Mouse (Mus musculus) right cerebral cortex, postnatal 4 days (tissue): ENCODE results near the gene Rtp4.

Experiments
- DNase-seq: peaks from one replicate; pipeline ENCODE4 v3.0.0-alpha.2; 2022

The Rtp4 gene

DNA sequence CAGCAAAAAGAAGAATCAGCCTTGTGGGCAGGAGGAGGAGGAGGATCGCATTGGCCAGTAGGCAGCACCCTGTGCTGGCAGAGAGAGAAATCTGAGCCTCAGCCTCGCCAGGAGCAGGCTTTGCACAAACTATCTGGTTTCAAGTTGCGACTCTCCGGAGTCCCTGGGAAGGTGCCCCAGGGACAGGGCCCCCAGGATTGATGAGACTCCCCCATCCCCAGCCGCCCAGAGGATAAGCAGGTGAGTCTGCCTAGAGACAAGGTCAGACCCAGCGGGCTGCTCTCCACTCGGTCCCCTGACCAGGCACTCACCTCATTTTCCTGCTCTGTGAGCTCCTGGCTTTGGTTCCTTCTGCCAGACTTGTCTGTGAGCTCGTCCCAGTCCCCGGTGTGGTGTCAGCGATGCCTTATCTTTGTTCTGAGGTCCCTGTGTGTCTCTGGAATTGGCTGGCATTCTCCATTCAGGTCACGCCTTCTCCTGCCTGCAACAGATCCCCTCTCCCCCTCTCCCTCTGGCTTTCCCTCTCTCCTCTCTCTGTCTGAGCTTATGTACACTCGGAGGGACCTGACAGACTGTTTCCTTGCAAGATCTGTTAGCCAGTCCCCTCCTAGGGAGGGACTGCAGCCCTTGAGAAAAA is at the start of gene Rtp4, which contains the start of gene Masp1:
Gene Rtp4, plus strand, starts transcription at position 57 of the 637 bp plus-strand sequence.
Gene Masp1, minus strand, starts transcription at position 581 of the 637 bp plus-strand sequence.
- DNase-seq = peak; percentile 30

GRCm38 (mm10) chr16:23471551-23471950 is 48.5 kb upstream of the Rtp4 start:
- DNase-seq = no peak

- no peak for DNase-seq
These were observed 48.0 kb upstream of the Rtp4 start for GRCm38 (mm10) chr16:23472046-23472445.

GRCm38 (mm10) chr16:23475651-23476050 is 44.4 kb upstream of the Rtp4 start:
- no peak for DNase-seq

- no peak for DNase-seq
These were observed 43.5 kb upstream of the Rtp4 start for GRCm38 (mm10) chr16:23476598-23476997.

- no peak for DNase-seq
These were observed 40.1 kb upstream of the Rtp4 start for GRCm38 (mm10) chr16:23479872-23480603.

DNA sequence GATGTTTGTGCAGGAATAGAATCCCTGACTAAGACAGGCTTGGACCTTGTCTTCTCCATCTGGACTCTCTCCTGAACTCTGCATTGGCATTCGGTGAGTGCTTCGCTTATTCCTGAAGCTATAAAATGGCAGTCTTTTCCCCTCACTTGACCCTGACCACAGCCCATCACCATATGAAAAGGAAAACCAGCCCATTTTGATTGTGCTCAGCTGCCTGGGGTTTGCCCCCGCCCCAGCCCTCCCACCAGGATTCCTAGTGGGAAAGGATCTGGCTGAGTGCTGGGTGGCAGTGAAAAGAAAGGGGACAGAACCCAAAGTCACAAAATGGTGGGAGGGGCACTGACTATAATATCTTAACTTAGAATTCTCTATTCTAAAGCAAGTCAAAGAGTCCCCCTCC is 37.9 kb upstream of the Rtp4 start:
- DNase-seq = no peak

- DNase-seq = no peak
These were observed 37.2 kb upstream of the Rtp4 start for GRCm38 (mm10) chr16:23482846-23483245.

DNA sequence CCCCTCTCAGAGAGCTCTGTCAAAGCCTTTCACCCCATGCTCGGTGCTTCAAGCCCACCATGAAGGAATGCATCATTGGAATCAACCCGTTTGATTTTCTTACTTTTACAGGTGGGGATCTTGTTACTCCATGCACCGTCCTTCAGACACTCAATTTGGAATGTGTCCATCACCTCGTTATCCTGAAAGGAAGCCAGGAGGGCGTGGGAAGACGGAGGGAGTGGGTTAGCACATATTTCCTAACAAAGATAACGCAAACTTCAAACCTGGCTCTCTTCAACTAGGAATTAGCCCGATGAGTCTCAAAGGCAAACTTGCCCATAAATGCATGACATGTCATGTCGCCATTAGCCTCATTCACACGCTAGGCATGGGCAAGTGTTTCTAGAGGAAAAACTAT is 36.8 kb upstream of the Rtp4 start:
- DNase-seq = no peak

GRCm38 (mm10) chr16:23492783-23493182 is 27.3 kb upstream of the Rtp4 start:
- DNase-seq = no peak

DNA sequence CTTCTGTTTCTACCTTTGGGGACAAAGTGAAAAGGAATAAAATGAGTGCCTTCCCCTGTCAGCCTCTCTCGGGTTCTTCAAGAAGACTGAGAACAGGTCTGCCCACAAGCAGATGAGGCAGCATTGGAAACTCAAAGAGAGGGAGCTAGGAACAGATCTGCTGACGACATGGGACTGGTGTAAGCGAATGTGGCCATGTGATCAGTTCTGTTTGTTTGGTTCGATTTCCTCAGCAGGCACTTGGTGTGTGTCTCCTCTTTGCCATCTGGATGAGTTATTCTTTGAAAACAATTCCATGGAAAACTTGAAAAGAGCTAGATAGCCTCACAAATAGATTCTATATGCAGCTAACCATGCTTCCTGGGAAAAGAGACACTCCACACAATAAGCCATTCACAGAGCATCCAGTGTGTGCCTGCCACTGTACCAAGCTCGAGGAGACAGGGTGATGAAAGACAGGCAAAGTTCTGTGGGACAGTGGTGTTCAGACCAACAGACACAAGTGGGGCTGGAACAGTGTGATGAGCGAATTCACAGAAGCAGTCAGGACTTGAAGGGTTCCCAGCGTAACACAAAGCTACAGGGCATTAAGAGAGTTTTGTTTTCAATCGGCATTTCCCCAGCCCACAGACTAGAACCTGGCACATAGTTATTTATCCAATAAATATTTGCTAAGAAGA is 23.7 kb upstream of the Rtp4 start:
- DNase-seq = no peak

DNA sequence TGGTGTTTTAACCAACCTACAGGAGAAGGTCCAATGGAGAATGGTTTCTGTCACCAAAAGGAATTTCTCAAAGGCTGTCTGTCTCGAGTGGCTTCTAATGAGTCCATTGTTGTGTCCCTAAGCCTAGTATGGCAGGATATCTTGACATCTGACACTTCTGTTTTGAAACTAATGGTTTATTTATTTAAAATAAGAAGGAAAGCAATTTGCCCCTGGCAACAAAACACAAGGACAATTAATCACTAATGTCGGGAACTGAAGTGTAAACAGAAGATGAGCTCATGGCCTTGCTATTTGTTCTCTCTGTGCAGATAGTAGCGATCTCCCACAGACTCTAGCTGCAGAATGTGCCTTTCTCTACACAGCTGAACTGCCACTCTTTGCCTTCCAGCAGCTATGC is 22.7 kb upstream of the Rtp4 start:
- no peak for DNase-seq

DNA sequence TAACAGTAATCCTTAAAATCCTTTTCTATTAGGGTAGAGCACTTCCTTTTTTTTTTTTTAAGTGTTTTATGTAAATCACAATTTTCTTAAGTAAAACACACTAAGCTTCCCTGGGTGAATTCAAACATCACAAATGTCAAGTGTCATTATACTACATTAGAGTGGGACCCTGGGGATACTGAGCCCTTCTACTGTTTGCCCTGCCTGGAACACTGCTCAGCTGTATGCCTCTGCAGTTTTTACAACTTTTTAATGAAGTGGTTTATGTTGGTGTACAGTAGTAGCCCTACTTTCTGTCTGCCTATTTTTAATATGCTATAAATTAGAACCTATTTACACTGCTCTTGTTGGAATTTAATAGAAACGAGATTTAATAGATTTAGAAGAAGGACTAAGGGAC is 22.2 kb upstream of the Rtp4 start:
- no peak for DNase-seq

DNA sequence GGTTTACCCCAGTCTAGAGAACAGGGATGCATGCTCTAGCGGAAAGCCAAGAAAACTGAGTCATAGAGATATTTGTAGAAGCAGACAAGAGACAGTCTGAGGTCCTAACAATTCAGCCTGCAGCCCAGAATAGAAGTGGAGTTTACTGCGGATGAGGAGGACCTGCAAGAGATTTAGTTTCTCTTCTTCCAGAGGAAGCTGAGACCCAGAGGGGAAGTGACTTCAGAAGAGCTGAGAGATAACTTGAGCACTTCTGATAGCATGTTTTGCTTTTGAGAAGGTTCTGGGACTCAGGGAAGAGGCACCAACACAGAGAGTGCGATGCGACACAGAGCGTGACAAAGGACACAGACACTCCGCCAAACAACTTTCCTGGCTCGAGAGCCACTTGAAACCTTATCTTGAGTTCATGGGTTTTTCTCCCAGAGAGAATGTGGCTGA is 21.4 kb upstream of the Rtp4 start:
- DNase-seq = no peak

DNA sequence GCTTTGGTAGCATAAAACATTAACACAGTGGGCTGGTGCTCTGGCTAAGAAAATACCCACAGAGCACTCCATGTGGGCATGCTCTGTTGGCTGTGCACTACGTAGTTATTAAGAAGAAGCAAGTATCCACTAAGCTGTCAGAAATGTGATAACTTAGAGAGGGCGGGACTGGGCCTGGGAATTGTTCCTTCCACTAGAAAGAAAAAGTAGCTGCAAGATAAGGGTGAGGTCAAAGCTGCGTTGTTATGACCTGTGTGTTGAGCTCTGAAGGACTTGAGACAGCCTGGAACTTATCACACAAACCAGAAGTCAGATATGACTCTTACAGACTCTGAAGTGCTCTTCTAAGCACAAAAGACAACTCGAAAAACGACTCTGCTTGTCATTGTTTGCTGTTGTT is 19.5 kb upstream of the Rtp4 start:
- DNase-seq = no peak

- no peak for DNase-seq
These were observed 18.8 kb upstream of the Rtp4 start for GRCm38 (mm10) chr16:23501288-23501687.

- DNase-seq = no peak
These were observed 17.6 kb upstream of the Rtp4 start for GRCm38 (mm10) chr16:23502478-23502877.

- no peak for DNase-seq
These were observed 16.7 kb upstream of the Rtp4 start for GRCm38 (mm10) chr16:23503351-23503750.

GRCm38 (mm10) chr16:23504320-23504744 is 15.8 kb upstream of the Rtp4 start:
- no peak for DNase-seq

DNA sequence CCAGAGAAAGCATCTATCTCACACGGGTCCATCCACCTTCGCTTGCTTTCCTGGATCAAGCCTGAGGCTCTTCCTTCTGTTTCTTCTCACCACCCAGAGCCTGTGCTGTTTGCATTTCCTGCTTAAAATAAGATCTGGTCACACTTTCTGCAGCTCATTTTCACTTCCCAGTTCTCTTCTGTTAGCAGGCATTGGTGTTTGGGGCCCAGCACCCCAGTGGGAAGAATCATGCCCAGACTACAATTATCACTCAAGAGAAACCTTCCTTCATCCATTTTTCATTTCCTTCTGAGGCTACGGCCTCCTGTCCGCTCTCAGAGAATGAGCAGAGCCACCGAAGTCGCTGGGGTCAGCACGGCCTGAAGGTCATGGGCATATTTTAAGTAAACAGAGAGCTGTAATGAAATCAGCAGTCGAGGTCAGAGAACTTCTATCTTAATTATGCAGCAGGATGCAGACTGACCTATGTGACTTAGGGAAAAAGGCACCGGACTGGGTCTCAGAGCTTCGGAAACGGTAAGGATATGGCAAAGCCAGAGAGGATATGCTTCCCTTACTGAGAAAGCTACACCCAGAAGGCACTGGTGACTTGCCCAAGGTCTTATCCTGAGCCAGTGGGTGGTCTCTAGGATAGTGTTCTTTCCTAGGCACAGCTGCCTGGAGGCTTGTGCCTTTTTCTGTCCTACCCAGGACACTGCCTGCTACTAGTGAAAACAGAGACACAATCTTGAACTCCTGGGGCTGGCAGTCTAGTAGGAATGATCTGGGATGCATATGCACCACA is 14.0 kb upstream of the Rtp4 start:
- DNase-seq = no peak

- no peak for DNase-seq
These were observed 8.7 kb upstream of the Rtp4 start for GRCm38 (mm10) chr16:23511166-23511935.

- no peak for DNase-seq
These were observed 6.7 kb upstream of the Rtp4 start for GRCm38 (mm10) chr16:23513401-23513800.
